Mouse (Mus musculus) right cerebral cortex, postnatal 10 days (tissue): ENCODE results near the gene Olfr1049.
"Not testable (repeated sequence)": the region's sequence is repeated elsewhere in the genome, so short reads cannot be mapped to it uniquely, and the experiment has no call there.

Source experiments
- DNase-seq, 2 experiments: peaks; one replicate each; pipeline ENCODE4 v3.0.0; 2021; ENCODE audit warnings: low spot score in 2 of 2

The Olfr1049 gene

GRCm38 (mm10) chr2:86258228-86258627 lies at the start of gene Olfr1049:
Olfr1049 (minus strand) TSS chr2:86258328.
- DNase-seq: not testable (repeated sequence)

- no peak for DNase-seq
Measured at GRCm38 (mm10) chr2:86292155-86292554, 34.0 kb upstream of the Olfr1049 start, which contains the start of gene Olfr1052. Olfr1052 (plus strand) TSS chr2:86292455.

DNA sequence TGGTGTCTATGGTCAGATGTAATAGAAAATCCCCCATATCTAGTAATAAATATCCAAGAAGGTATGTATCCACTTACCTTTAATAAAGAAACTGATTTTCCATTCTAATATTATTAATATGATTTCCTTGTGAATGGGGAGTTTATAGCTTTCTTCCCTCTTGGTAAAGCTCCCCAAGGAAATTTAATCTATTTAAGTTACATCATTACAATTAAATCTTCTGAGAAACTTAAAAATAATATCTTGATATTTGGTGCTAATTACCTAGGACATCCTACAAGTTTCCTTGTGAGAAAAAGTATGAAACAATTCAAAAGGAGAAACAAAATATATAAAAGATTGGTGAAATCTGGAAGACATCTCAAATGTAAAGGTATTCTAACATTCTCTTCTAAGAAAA lies 20.9 kb upstream of the Olfr1049 start, which contains the start of gene Olfr1051:
TSS of gene Olfr1051 (minus strand) at position 101 of the 400 bp plus-strand sequence.
- not testable (repeated sequence) for DNase-seq

DNA sequence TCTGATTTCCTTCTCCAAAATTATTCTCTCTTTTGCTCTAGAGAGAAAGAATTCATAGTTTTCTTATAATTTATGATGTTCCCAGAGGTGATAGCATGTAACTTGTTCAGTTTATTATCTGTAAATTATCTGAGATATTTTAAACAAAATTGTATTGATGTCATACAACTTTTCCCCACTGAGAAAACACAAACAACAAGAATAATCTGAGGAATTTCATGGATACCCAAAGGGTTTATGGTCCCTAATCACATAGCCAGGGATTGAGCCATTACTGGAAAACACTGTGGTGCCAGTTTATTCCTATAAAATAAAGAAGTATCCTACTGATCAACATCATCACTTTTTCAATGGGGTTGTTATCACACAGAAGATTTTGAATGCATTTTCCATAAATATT lies 17.9 kb downstream of the Olfr1049 start, which contains the start of gene Olfr1048:
TSS of gene Olfr1048 (minus strand) at position 101 of the 400 bp plus-strand sequence.
- DNase-seq: no peak

GRCm38 (mm10) chr2:86231301-86231700 lies 26.8 kb downstream of the Olfr1049 start, which contains the start of gene Olfr1047:
Olfr1047 (minus strand) TSS chr2:86231401.
- DNase-seq: no peak

DNA sequence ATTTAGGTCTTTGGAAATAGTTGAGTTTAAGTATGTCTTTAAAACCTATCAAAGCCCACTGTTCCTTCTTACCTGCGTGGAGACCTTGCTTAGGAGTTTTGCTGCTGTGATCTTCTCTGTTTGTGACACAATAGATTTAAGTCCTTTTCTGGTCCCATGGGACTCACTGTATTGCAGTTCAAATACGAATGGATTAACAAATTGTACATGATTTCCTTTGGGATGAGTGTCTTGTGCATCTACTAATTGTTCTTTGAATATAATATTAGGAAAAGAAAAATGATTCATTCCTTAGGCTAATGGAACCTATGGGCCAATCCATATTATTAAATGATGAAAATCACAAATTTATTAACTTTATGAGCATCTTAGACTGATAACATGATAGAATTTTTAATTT lies 38.9 kb downstream of the Olfr1049 start, which contains the start of gene Olfr1046:
TSS of gene Olfr1046 (minus strand) at position 101 of the 400 bp plus-strand sequence.
- DNase-seq: no peak
